Mouse (Mus musculus): ENCODE measurements around the gene Ampd3. TPM values are rescaled to one million over a fixed set of nuclear protein-coding genes. Genes with fewer than 3 reads are reported as not detected.

The Ampd3 gene
- total and polyA plus RNA-seq, 3 experiments, result 13.1 to 64.1 (median 26.0) TPM

- DNase-seq (ENCODE audit: low spot score), result no peak
- no peaks in the 10 kb centered on the region for H3K9me3 ChIP-seq (replicated peaks)
- TF ChIP-seq POLR2AphosphoS5 (IDR thresholded peaks at IDR 0.05; ENCODE audit: insufficient replicate concordance, low read depth, low read length) (no peak), GATA1 (IDR thresholded peaks at IDR 0.05; ENCODE audit: borderline replicate concordance, low read length) (no peak), CTCF (IDR thresholded peaks at IDR 0.05; ENCODE audit: low read depth, low read length) (no peak), TAL1 (conservative IDR thresholded peaks at IDR 0.05; ENCODE audit: low read depth, low read length) (no peak), GATA2 (IDR thresholded peaks at IDR 0.05; ENCODE audit: borderline replicate concordance, low read depth, low read length) (no peak)
- ATAC-seq (ENCODE audit: extremely low read depth, insufficient number of reproducible peaks, low FRiP score, poor library complexity, severe bottlenecking), result no peak
- peaks cover 24% of the 10 kb centered on the region for H3K4me1 ChIP-seq (ENCODE audit: insufficient read depth, low read depth, low read length)
- no peak overlapping the region for H3K4me3 ChIP-seq (ENCODE audit: low read depth, low read length)
- H3K36me3 ChIP-seq (replicated peaks), result peaks cover 91% of the 10 kb centered on the region
- H3K27me3 ChIP-seq (ENCODE audit: insufficient read depth, low read length), result no peaks in the 10 kb centered on the region
These were observed 29.9 kb downstream of the Ampd3 start for GRCm38 (mm10) chr7:110797722-110798409.

GRCm38 (mm10) chr7:110801028-110801427, 33.0 kb downstream of the Ampd3 start:
- ATAC-seq (ENCODE audit: extremely low read depth, insufficient number of reproducible peaks, low FRiP score, poor library complexity, severe bottlenecking) (peak; percentile 51), DNase-seq (ENCODE audit: low spot score) (peak; percentile 42)
- H3K27me3 ChIP-seq (ENCODE audit: insufficient read depth, low read length), result no peaks in the 10 kb centered on the region
- no peak overlapping the region for H3K4me3 ChIP-seq (ENCODE audit: low read depth, low read length)
- H3K4me1 ChIP-seq (ENCODE audit: insufficient read depth, low read depth, low read length), result peaks cover 13% of the 10 kb centered on the region
- TF ChIP-seq GATA1 (IDR thresholded peaks at IDR 0.05; ENCODE audit: borderline replicate concordance, low read length) (no peak), GATA2 (IDR thresholded peaks at IDR 0.05; ENCODE audit: borderline replicate concordance, low read depth, low read length) (no peak), TAL1 (conservative IDR thresholded peaks at IDR 0.05; ENCODE audit: low read depth, low read length) (no peak), CTCF (IDR thresholded peaks at IDR 0.05; ENCODE audit: low read depth, low read length) (peak; percentile 88)
- H3K9me3 ChIP-seq (replicated peaks), result no peaks in the 10 kb centered on the region
- H3K36me3 ChIP-seq (replicated peaks), result peaks cover 91% of the 10 kb centered on the region

- no peak for DNase-seq (ENCODE audit: low spot score)
- no peak overlapping the region for H3K4me3 ChIP-seq (ENCODE audit: low read depth, low read length)
- no peak for ATAC-seq (ENCODE audit: extremely low read depth, insufficient number of reproducible peaks, low FRiP score, poor library complexity, severe bottlenecking)
- no peaks in the 10 kb centered on the region for H3K27me3 ChIP-seq (ENCODE audit: insufficient read depth, low read length)
- peaks cover 4% of the 10 kb centered on the region; the same call in 1 of the 2 replicates for H3K4me1 ChIP-seq (ENCODE audit: insufficient read depth, low read depth, low read length)
- H3K36me3 ChIP-seq (replicated peaks), result peaks cover 88% of the 10 kb centered on the region
- TF ChIP-seq TAL1 (conservative IDR thresholded peaks at IDR 0.05; ENCODE audit: low read depth, low read length) (no peak), GATA2 (IDR thresholded peaks at IDR 0.05; ENCODE audit: borderline replicate concordance, low read depth, low read length) (no peak), POLR2AphosphoS5 (IDR thresholded peaks at IDR 0.05; ENCODE audit: insufficient replicate concordance, low read depth, low read length) (no peak), GATA1 (IDR thresholded peaks at IDR 0.05; ENCODE audit: borderline replicate concordance, low read length) (no peak), CTCF (IDR thresholded peaks at IDR 0.05; ENCODE audit: low read depth, low read length) (no peak)
- no peaks in the 10 kb centered on the region for H3K9me3 ChIP-seq (replicated peaks)
These were observed 35.1 kb downstream of the Ampd3 start for GRCm38 (mm10) chr7:110803131-110803530.

GRCm38 (mm10) chr7:110804266-110804665, 36.3 kb downstream of the Ampd3 start:
- H3K4me1 ChIP-seq (ENCODE audit: insufficient read depth, low read depth, low read length), result no peaks in the 10 kb centered on the region; the same call in 1 of the 2 replicates
- H3K4me3 ChIP-seq (ENCODE audit: low read depth, low read length), result no peak overlapping the region
- H3K9me3 ChIP-seq (replicated peaks), result no peaks in the 10 kb centered on the region
- no peak for TF ChIP-seq TAL1 (conservative IDR thresholded peaks at IDR 0.05; ENCODE audit: low read depth, low read length)
- TF ChIP-seq GATA2 (IDR thresholded peaks at IDR 0.05; ENCODE audit: borderline replicate concordance, low read depth, low read length), result no peak
- no peak for TF ChIP-seq CTCF (IDR thresholded peaks at IDR 0.05; ENCODE audit: low read depth, low read length)
- TF ChIP-seq GATA1 (IDR thresholded peaks at IDR 0.05; ENCODE audit: borderline replicate concordance, low read length), result no peak
- no peak for TF ChIP-seq POLR2AphosphoS5 (IDR thresholded peaks at IDR 0.05; ENCODE audit: insufficient replicate concordance, low read depth, low read length)
- DNase-seq (ENCODE audit: low spot score), result no peak
- no peaks in the 10 kb centered on the region for H3K27me3 ChIP-seq (ENCODE audit: insufficient read depth, low read length)
- no peak for ATAC-seq (ENCODE audit: extremely low read depth, insufficient number of reproducible peaks, low FRiP score, poor library complexity, severe bottlenecking)
- peaks cover 90% of the 10 kb centered on the region for H3K36me3 ChIP-seq (replicated peaks)

GRCm38 (mm10) chr7:110807460-110808030, 39.5 kb downstream of the Ampd3 start:
- Histone ChIP-seq H3K27me3 (ENCODE audit: insufficient read depth, low read length) (no peaks in the 10 kb centered on the region), H3K4me3 (ENCODE audit: low read depth, low read length) (no peak overlapping the region), H3K36me3 (replicated peaks) (peaks cover 93% of the 10 kb centered on the region), H3K9me3 (replicated peaks) (no peaks in the 10 kb centered on the region), H3K4me1 (ENCODE audit: insufficient read depth, low read depth, low read length) (no peaks in the 10 kb centered on the region; the same call in 1 of the 2 replicates)
- DNase-seq (ENCODE audit: low spot score) (no peak), ATAC-seq (ENCODE audit: extremely low read depth, insufficient number of reproducible peaks, low FRiP score, poor library complexity, severe bottlenecking) (no peak)
- TF ChIP-seq POLR2AphosphoS5 (IDR thresholded peaks at IDR 0.05; ENCODE audit: insufficient replicate concordance, low read depth, low read length), result no peak

GRCm38 (mm10) chr7:110808962-110809361, 41.0 kb downstream of the Ampd3 start:
- DNase-seq (ENCODE audit: low spot score), result no peak
- Histone ChIP-seq H3K4me1 (ENCODE audit: insufficient read depth, low read depth, low read length) (no peaks in the 10 kb centered on the region; the same call in 1 of the 2 replicates), H3K9me3 (replicated peaks) (no peaks in the 10 kb centered on the region), H3K27me3 (ENCODE audit: insufficient read depth, low read length) (no peaks in the 10 kb centered on the region), H3K4me3 (ENCODE audit: low read depth, low read length) (no peak overlapping the region), H3K36me3 (replicated peaks) (peaks cover 87% of the 10 kb centered on the region)
- no peak for TF ChIP-seq TAL1 (conservative IDR thresholded peaks at IDR 0.05; ENCODE audit: low read depth, low read length)
- no peak for TF ChIP-seq POLR2AphosphoS5 (IDR thresholded peaks at IDR 0.05; ENCODE audit: insufficient replicate concordance, low read depth, low read length)
- no peak for TF ChIP-seq GATA2 (IDR thresholded peaks at IDR 0.05; ENCODE audit: borderline replicate concordance, low read depth, low read length)
- TF ChIP-seq GATA1 (IDR thresholded peaks at IDR 0.05; ENCODE audit: borderline replicate concordance, low read length), result no peak
- ATAC-seq (ENCODE audit: extremely low read depth, insufficient number of reproducible peaks, low FRiP score, poor library complexity, severe bottlenecking), result no peak

Data from G1E (cell line).